Mouse (Mus musculus) lung, postnatal 14 days (tissue): ENCODE results near the gene Wnt10b.

Source experiments
- DNase-seq: peaks from one replicate; pipeline ENCODE4 v3.0.0; 2021

Wnt10b gene

DNA sequence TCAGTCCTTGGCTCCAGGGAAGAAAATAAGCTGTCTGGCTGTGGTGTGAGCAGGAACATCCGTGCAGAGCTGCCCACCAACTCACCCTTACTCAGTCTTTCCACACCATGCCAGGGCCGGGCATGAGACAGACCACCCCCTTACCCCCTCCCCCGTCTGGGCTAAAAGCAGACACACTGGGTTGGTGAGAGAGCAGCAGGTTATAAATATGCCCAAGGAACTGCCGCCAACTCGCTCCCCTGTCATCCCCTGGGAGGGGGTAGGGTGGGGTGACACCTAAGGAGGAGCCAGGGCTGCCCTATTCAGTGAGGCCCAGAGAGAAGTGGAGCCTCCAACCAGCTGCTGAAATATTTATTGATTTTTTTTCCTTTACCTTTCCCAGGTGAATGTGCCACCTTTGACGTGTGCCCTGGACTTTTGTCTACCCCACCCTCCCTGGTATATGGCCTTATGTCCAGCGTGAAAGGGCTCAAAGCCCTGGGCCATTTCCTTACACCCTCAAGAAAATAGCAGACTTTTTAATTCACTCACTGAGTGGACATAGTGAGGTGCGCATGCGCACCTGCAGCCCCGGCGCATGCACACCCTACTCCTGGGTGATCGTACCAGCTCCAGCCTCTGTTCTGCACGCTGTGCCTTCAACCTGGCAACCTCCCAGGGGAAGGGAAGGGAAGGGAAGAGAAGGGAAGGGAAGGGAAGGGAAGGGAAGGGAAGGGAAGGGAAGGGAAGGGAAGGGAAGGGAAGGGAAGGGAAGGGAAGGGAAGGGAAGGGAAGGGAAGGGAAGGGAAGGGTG lies 19.0 kb upstream of the Wnt10b start:
- DNase-seq = no peak

DNA sequence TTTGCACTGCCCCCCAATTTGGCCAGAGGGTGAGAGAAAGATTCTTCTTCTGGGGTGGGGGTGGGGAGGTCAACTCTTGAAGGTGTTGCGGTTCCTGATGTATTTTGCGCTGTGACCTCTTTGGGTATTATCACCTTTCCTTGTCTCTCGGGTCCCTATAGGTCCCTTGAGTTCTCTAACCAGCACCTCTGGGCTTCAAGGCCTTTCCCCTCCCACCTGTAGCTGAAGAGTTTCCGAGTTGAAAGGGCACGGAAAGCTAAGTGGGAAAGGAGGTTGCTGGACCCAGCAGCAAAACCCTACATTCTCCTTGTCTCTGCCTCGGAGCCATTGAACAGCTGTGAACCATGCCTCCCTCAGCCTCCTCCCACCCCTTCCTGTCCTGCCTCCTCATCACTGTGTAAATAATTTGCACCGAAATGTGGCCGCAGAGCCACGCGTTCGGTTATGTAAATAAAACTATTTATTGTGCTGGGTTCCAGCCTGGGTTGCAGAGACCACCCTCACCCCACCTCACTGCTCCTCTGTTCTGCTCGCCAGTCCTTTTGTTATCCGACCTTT lies 15.3 kb upstream of the Wnt10b start:
- no peak for DNase-seq

DNA sequence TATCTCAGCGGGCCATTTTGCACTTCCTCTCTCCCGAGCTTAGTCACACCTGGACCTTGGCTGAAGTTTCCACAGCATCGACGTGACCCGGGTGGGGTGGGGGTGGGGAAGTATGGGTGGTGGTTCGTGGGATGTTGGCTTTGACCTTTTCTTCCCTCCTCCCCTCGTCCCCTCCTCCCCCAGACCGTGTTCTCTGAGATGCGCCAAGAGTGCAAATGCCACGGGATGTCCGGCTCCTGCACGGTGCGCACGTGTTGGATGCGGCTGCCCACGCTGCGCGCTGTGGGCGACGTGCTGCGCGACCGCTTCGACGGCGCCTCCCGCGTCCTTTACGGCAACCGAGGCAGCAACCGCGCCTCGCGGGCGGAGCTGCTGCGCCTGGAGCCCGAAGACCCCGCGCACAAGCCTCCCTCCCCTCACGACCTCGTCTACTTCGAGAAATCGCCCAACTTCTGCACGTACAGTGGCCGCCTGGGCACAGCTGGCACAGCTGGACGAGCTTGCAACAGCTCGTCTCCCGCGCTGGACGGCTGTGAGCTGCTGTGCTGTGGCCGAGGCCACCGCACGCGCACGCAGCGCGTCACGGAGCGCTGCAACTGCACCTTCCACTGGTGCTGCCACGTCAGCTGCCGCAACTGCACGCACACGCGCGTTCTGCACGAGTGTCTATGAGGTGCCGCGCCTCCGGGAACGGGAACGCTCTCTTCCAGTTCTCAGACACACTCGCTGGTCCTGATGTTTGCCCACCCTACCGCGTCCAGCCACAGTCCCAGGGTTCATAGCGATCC lies 14.5 kb upstream of the Wnt10b start:
- DNase-seq = no peak

- no peak for DNase-seq
Measured at GRCm38 (mm10) chr15:98791771-98792170, 13.8 kb upstream of the Wnt10b start.

GRCm38 (mm10) chr15:98791221-98791620 lies 13.3 kb upstream of the Wnt10b start:
- DNase-seq = no peak

GRCm38 (mm10) chr15:98790761-98791160 lies 12.8 kb upstream of the Wnt10b start:
- DNase-seq = no peak

DNA sequence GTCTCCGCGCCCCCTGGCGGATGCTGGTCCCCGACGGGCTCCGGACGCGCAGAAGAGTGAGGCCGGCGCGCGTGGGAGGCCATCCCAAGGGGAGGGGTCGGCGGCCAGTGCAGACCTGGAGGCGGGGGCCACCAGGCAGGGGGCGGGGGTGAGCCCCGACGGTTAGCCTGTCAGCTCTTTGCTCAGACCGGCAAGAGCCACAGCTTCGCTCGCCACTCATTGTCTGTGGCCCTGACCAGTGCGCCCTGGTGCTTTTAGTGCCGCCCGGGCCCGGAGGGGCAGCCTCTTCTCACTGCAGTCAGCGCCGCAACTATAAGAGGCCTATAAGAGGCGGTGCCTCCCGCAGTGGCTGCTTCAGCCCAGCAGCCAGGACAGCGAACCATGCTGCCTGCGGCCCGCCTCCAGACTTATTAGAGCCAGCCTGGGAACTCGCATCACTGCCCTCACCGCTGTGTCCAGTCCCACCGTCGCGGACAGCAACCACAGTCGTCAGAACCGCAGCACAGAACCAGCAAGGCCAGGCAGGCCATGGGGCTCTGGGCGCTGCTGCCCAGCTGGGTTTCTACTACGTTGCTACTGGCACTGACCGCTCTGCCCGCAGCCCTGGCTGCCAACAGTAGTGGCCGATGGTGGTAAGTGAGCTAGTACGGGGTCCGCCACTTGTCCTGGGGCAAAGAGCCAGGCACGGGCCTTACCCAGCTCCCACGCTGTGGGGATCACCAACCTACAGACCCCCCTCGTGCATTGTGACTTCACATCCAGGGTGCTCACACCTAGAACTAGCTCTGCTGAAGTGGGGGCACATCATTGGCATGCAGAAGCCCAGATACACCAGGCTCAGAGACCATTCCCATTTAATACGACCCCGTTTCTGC lies 11.9 kb upstream of the Wnt10b start, which contains the start of gene Wnt1:
Gene Wnt1, plus strand, starts transcription at position 197 of the 875 bp plus-strand sequence.
- peak; percentile 72 for DNase-seq

DNA sequence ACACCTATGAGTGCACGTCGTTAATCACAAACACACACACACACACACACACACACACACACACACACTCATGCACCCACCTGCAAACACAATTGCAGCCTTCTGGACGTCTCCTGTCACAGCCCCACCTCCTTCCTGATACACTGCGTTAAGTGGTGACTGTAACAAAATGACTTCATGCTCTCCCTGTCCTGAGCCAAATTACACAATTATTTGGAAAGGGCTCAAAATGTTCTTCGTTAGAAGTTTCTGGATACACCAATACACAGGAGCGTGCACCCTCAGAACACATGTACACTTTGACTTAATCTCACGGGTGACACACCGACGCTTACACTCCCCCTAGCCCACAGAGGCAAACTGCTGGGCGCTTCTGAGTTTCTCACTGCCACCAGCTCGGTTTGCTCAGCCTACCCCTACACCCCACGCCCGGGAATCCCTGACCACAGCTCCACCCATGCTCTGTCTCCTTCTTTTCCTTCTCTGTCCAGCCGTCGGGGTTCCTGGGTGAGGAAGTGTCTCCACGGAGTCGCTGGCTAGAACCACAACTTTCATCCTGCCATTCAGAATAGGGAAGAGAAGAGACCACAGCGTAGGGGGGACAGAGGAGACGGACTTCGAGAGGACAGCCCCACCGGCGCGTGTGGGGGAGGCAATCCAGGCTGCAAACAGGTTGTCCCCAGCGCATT lies 11.2 kb upstream of the Wnt10b start:
- no peak for DNase-seq

GRCm38 (mm10) chr15:98787930-98788329 lies 10.0 kb upstream of the Wnt10b start:
- no peak for DNase-seq

DNA sequence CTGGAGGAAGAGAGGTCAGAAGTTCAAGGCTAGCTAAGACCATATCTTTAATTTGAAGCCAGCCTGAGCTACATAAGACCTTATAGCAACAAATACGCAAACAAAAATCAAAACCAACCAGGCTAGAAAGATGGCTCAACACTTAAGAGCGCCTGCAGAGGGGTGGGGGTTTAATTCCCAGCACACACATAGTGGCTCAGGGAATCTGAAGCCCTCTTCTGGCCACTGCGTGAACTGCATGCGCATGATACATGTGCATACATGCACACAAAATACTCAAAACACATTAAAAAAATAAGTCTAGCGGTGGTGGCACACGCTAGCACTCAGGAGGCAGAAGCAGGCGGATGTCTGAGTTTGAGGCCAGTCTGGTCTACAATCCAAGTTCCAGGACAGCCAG lies 7.8 kb upstream of the Wnt10b start:
- DNase-seq = no peak

GRCm38 (mm10) chr15:98781166-98781565 lies 3.2 kb upstream of the Wnt10b start:
- no peak for DNase-seq

DNA sequence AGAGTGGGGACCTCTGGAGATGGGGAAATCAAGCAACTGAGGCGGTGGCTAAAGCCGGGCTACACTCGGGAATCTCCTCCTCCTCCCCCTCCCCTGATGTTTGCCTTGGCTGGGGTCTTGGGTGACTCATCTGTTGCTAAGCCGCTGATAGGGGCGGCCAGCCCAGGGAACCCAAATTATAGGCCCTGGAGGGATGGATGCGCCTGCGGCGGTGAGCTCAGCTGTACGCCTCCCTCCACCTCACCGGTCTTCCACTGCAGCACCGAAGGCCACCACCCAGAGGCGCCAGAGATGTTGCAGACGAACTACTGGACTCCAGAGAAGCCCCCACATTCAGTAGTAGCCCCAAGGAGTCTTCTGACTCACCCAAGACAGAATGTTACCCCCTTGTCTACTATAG lies 2.6 kb upstream of the Wnt10b start:
- DNase-seq = no peak

DNA sequence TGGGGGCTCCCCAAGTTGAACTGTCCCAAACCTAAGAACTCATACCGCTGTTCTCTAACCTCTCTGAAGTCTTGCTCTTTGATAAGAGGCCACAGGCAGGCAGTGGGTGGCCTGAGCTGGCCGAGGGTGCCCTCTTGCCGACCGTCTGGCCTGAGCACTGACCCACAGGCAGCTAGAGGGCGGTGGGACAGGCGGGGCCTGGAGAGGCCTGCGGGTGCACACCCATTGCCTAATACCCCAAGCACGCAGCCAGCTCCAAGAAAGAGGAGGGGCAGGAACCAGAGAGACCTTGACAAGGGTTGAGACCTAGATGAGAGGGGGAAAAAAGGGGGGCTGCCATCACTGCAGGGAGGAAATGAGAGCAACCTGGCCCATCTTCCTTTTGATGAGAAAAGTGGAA lies 2.1 kb upstream of the Wnt10b start:
- DNase-seq = no peak

DNA sequence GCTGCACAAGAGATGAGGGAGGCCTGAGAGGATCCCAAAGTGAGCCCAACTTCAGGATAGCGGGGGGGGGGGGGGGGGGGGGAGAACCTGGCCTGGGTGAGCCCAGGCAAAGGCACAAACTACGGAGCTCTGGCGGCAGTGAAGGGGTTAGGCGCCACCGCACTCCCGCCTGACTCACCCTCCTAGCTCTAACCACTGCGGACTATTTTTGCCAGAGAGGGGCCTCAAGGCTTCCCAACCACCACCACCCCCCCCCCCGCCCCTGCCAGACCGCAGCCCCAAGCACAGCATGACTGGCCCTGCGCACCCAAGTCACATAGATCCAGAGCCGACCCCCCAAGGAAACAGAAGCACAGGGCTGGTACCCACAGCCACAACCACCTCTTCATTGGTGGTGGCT lies 856 bp upstream of the Wnt10b start:
- DNase-seq = no peak

DNA sequence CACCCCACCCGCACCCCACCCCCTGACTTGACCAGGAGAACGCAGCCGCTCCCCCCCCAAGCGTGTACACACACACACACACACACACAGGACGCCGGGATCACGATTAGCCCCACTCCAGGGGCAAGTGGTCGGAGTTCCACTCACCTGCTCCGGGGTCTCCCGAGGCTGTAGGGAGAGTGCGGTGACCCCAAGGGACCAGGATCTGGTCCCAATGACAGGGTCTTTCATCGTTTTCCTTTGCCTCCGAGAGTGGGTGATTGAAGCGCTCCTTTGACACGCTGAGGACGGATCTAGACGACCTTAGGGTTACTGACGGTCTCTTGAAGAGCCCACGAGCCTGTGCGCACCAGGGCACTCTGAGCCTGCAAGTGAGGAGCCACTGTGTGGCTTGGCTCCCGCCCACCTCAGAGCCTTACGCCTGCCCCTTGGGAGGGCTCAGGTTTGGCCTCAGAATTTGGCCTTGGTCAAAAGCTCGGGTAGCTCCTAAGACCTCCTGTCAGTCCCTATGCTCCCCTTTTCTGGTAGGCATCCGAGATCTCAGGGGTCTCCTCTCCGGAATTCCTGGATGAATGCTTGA lies 331 bp upstream of the Wnt10b start:
- no peak for DNase-seq

DNA sequence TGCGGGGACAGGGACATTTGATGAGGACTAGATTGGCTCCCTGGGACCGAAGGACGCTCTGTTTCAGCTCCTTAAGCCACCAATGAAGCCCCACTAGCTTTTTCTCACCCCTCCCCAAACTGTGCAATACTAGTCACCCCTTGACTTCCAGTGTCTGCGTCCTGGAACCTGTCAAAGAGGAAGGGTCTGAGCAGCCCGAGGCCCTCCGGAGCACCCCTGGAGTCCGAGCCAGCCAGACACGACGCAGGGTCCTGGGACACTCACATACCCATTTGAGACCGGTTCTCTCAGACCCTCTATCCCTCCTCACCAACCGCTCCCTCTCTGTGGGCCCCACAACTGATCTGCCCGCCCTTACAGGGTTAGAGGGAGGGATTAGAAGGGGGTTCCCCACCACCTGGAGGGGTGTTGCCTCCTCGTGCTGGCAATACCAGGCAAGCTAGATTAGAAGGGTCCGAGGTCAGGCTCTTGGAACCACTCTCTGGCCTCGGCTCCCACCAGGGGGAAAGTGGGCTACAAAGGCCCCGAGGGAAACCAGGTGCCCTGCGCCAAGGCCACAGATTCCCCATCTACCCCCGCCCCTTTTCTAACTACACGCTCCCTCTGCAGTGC lies 839 bp downstream of the Wnt10b start:
- no peak for DNase-seq

DNA sequence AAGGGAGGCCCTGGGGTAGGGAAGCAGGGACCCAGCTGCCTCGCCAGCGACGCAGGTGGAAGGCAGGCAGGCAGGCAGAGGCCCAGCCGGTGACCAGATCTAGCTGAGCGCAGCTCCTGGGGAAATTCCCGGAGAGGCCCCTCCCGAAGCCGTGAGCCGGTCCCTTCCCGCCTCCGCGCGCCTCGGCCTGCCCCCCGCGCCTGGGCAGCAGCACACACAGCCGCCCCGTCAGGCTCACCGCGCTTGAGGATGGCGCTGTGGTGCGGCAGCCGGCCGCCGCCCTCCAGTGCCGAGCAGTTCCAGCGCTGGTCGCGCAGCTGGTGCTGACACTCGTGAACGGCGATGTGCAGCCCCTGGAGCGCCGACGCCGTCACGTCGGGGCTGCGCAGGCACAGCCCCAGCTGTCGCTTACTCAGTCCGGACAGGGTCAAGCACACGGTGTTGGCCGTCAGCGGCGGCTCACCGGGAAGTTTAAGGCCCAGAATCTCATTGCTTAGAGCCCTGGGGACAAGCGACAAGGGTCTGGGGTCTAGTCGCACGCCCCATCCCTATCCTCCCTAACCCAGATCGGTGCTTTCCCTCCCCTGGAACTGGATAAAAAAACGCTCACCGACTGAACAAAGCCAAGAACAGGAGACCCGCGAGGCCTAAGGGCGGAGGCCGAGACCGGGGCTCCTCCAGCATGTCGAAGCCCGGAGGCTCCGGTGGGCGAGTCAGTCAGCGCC lies 1.5 kb downstream of the Wnt10b start:
- peak; percentile 22 for DNase-seq

DNA sequence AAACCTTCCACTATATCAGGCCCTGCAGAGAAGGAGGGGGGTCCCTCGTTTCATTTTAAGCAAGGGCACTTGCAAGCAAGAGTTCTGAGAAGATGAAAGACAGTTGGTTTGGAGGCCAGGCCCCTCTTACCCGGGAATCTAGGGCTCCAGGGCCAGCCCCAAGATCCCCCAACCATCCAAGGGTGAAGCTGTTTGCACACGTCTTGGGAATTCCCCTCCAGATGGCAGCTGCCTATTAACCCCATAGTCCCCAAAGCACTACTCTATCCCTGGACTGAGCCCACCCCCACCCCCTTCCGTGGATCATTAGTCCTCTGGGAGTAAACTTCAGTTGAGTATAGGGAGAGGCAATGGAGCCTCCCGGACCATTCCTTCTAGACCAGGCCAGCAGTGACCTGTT lies 2.4 kb downstream of the Wnt10b start:
- DNase-seq = no peak

- DNase-seq = no peak
Measured at GRCm38 (mm10) chr15:98774096-98774495, 3.9 kb downstream of the Wnt10b start.

DNA sequence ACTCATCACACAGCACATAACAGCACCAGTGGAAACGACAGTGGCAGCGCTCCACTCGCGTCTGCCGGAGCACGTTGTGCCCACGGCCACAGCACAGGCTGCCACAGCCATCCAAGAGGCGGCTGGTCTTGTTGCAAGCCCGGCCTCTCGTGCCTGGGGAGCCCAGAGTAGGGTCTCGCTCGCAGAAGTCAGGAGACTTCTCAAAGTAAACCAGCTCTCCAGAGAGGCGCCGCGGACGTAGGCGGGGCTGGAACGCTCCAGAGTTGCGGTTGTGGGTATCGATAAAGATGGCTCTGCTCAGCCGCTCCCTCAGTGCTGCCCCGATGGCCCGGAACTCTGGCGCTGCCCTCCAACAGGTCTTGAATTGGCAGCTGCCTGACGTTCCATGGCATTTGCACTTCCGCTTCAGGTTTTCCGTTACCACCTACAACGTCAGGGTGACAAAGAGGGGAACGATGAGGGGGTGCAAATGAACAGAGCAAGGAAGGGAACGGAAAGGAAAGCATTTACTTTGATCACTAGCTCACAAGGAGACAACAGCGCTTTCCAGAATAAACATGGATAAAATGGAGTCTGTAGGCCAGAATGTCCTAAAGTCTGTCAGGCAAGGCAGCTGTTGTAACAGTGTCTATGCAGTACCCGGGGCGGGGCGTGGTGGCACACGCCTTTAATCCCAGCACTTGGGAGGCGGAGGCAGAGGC lies 5.3 kb downstream of the Wnt10b start:
- peak; percentile 22 for DNase-seq
